Mouse (Mus musculus) forebrain, postnatal 0 days (tissue): ENCODE data around the gene Gm21693. TPM values are rescaled to one million over a fixed set of nuclear protein-coding genes. Genes with fewer than 3 reads are reported as not detected.
"Not testable (repeated sequence)": the region's sequence is repeated elsewhere in the genome, so short reads cannot be mapped to it uniquely, and the experiment has no call there.

Source experiments
- ATAC-seq: fragments of 200-750 bp; cut with Nextera tagmentation; 2 replicates; pipeline ENCODE4 v1.8.0; 2017; ENCODE audit warnings: mild to moderate bottlenecking, moderate library complexity
- DNase-seq: peaks from one replicate; pipeline ENCODE4 v3.0.0-alpha.2; 2015
- H3K27ac ChIP-seq: fragments of 300-500 bp; sonication (generic); 2 replicates; pipeline ENCODE4 v1.5.1; 2014; ENCODE audit warnings: low read depth, mild to moderate bottlenecking, antibody characterized with exemption, low read length, moderate library complexity, mixed read lengths
- H3K27me3 ChIP-seq: fragments of 300-500 bp; sonication (generic); 2 replicates; pipeline ENCODE4 v1.6.1; 2014; ENCODE audit warnings: mild to moderate bottlenecking, low read length, mixed read lengths; ENCODE audit not compliant: insufficient read depth
- H3K36me3 ChIP-seq: fragments of 300-500 bp; sonication (generic); 2 replicates; pipeline ENCODE4 v1.6.1; 2014; ENCODE audit warnings: mild to moderate bottlenecking, moderate library complexity; ENCODE audit not compliant: insufficient read depth
- H3K4me1 ChIP-seq: fragments of 300-500 bp; sonication (generic); 2 replicates; pipeline ENCODE4 v1.6.1; 2014; ENCODE audit warnings: antibody characterized with exemption; ENCODE audit not compliant: insufficient read depth
- H3K4me2 ChIP-seq: fragments of 300-500 bp; sonication (generic); 2 replicates; pipeline ENCODE4 v1.6.1; 2014; ENCODE audit warnings: low read depth, mild to moderate bottlenecking, moderate library complexity
- H3K4me3 ChIP-seq: fragments of 300-500 bp; sonication (generic); 2 replicates; pipeline ENCODE4 v1.5.1; 2014; ENCODE audit warnings: low read depth, low read length, mixed read lengths
- H3K9ac ChIP-seq: fragments of 300-500 bp; sonication (generic); 2 replicates; pipeline ENCODE4 v1.6.1; 2014; ENCODE audit warnings: mild to moderate bottlenecking
- H3K9me3 ChIP-seq: fragments of 300-500 bp; sonication (generic); 2 replicates; pipeline ENCODE4 v1.6.1; 2016; ENCODE audit warnings: low read length
- WGBS: fragments of 180-500 bp; shearing (Covaris S2); extraction: QIAGEN DNeasy Blood & Tissue Kit; methylation state at CpG from one replicate; pipeline ENCODE4 v1.1.7; 2014; 5-methylcytosine and 5-hydroxymethylcytosine counted together
- polyA plus RNA-seq: library from polyadenylated mRNA; unstranded; fragments of >200 nt; fragmentation: Nextera tagmentation; extraction: Ambion mirVana; gene quantifications from 2 replicates; pipeline ENCODE4 v1.2.1, GENCODE M21; 2015
- total RNA-seq: library from RNA; depleted of rRNA; stranded (reverse); fragments of >200 nt; gene quantifications from 2 replicates; pipeline ENCODE4 v1.2.3, GENCODE M21; 2014; rRNA removed

Gm21693 gene
- total RNA-seq, result not detected in 2 replicates
- not detected in 2 replicates for polyA plus RNA-seq

- H3K36me3 ChIP-seq, H3K9ac ChIP-seq, H3K27ac ChIP-seq, H3K4me1 ChIP-seq, ATAC-seq, H3K27me3 ChIP-seq, H3K9me3 ChIP-seq, H3K4me3 ChIP-seq, H3K4me2 ChIP-seq, DNase-seq: not testable (repeated sequence)
- WGBS, result no CpG with 5 or more reads among the region's 9 CpGs
Measured at GRCm38 (mm10) chrY:3345229-3345628, at the start of gene Gm21693. Gene Gm21693 (minus strand): TSS chrY:3345329.

- H3K36me3 ChIP-seq, H3K4me2 ChIP-seq: not testable (repeated sequence)
Measured at GRCm38 (mm10) chrY:3340661-3341060, 4.5 kb downstream of the Gm21693 start.

GRCm38 (mm10) chrY:3306349-3306748 lies 38.8 kb downstream of the Gm21693 start, which contains the start of gene Gm21677:
Gene Gm21677 (minus strand): TSS chrY:3306449.
- H3K4me2 ChIP-seq, ATAC-seq, H3K4me1 ChIP-seq, H3K4me3 ChIP-seq, H3K9ac ChIP-seq, DNase-seq, H3K36me3 ChIP-seq, H3K9me3 ChIP-seq, H3K27me3 ChIP-seq, H3K27ac ChIP-seq: not testable (repeated sequence)
- WGBS, result no CpG with 5 or more reads among the region's 9 CpGs

More at GRCm38 (mm10) chrY:3340661-3341060, 4.5 kb downstream of the Gm21693 start:
- ATAC-seq, H3K9me3 ChIP-seq, DNase-seq, H3K27me3 ChIP-seq, H3K27ac ChIP-seq, H3K4me3 ChIP-seq, H3K9ac ChIP-seq, H3K4me1 ChIP-seq: not testable (repeated sequence)
- WGBS, result no CpG with 5 or more reads among the region's 11 CpGs

Other genes starting within 250 kb of the Gm21693 start
- 0.23 TPM in 1 of 2 replicates, not detected in the other for gene Gm21677, start 38.9 kb downstream of the Gm21693 start, total RNA-seq
- not detected in 2 replicates for gene Gm21677, start 38.9 kb downstream of the Gm21693 start, polyA plus RNA-seq
- not detected in 2 replicates for gene Gm21704, start 64.8 kb upstream of the Gm21693 start, total RNA-seq
- gene Gm21704, start 64.8 kb upstream of the Gm21693 start, polyA plus RNA-seq, result not detected in 2 replicates
- gene Gm21708, start 64.8 kb upstream of the Gm21693 start, total RNA-seq, result 0.23 TPM in 1 of 2 replicates, not detected in the other
- not detected in 2 replicates for gene Gm21708, start 64.8 kb upstream of the Gm21693 start, polyA plus RNA-seq